Mouse (Mus musculus): ENCODE measurements around the gene 1700020L24Rik.

- no peak for TF ChIP-seq GATA2 (IDR thresholded peaks at IDR 0.05; ENCODE audit: borderline replicate concordance, low read depth, low read length)
- TF ChIP-seq CTCF (IDR thresholded peaks at IDR 0.05; ENCODE audit: low read depth, low read length) = no peak
- TF ChIP-seq GATA1 (IDR thresholded peaks at IDR 0.05; ENCODE audit: borderline replicate concordance, low read length) = no peak
- no peak for TF ChIP-seq POLR2AphosphoS5 (IDR thresholded peaks at IDR 0.05; ENCODE audit: insufficient replicate concordance, low read depth, low read length)
- no peak for TF ChIP-seq TAL1 (conservative IDR thresholded peaks at IDR 0.05; ENCODE audit: low read depth, low read length)
Measured at GRCm38 (mm10) chr11:83467120-83467652, 29.7 kb downstream of the 1700020L24Rik start.

Measured in G1E (cell line).